Mouse (Mus musculus) megakaryocyte, embryonic 14.5 days (primary cell): Measurements from ENCODE around the gene Rad51b.

Source experiments
- FLI1 ChIP-seq: IDR thresholded peaks from 2 replicates; pipeline ENCODE4 v1.6.1; 2012; ENCODE audit warnings: low read length, inconsistent platforms, mixed read lengths
- GATA1 ChIP-seq: IDR thresholded peaks from 3 replicates; pipeline ENCODE4 v1.6.1; 2012; ENCODE audit warnings: mixed read lengths, low read length, inconsistent platforms, borderline replicate concordance

DNA sequence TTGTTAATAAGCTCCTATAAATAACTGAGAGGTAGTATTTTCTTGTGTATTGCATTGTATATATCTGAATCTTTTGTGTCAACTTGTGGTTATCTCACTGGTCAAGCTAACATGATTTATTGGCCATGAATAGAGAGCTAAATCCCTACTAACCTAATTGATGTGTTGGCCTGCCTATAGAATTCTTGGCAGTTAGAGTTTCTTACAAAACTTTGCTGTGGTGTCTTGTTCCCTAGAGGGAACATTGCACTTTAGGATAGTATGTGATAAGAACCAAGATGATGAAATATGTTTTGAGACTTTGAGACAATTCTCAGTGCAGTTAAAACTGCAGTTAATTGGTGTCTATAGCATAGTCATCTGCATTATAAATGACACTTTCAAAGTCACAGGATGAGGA, 299.8 kb downstream of the Rad51b start:
- TF ChIP-seq GATA1, result no peak
- TF ChIP-seq FLI1, result no peak
